In the genomic region with DNA sequence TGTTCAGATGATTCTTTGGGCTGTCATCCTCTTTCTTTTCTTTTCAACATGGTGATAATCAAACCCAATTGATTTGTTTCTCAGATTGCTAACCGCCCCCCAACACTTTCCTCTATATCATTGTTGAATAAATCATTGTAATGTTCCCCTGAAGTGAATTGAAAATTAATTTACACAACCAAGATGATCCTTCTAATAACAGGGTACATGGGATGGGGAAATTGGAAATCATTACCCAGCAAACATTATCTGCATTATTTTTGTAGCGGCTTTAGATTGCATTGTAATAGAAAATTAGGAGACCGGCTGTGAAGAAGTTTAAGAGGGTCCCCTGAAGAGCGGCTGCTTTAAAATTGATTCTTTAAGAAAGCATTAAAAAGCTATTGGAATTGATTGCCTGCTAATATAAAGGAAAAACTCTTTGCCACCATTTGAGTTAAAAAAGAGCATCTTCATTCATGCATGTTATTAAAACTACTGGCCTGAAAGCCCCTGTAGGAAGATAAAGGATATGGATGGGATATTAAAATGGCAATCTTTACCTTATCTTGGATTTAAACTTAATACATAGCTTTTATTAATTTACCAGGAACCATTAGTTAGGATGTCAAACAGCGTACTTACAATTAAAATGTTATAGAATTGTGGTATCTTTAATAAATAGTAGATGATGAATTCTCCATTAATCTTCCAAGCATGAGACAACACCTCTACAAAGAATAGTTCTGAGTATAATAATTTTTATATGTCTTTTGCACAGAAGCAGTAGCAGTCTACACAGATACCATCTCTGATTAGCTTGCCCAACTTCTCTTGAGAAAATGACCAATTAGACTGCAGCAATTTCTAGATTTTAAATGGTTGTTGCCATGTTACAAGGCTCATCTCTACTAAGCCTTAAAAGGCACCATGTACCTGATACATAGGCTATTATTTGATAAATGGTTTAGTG, we compare ENCODE assay signal across 25 mouse cellular contexts.
DNase-seq lines count a peak whose midpoint lies in the region; ATAC-seq lines count a peak whose summit lies in the region.
"Had no signal": no experiment of that assay in that cellular context is flagged by ENCODE, and none has a peak within 500 bp of the region (broad histone marks: within the 10 kb centered on the region; RNA-seq: fewer than 3 reads in every experiment).

No protein-coding gene starts in this region.

- H3K4me1 ChIP-seq in hindbrain, embryonic 11.5 days (replicated peaks; ENCODE audit: control insufficient read depth, insufficient read depth, low read length) = no peaks in the 10 kb centered on the region
- H3K4me1 ChIP-seq in hindbrain, embryonic 16.5 days (ENCODE audit: control insufficient read depth, insufficient read depth, low read depth, low read length) = no peaks in the 10 kb centered on the region
- no peaks in the 10 kb centered on the region for H3K4me1 ChIP-seq in neural tube, embryonic 11.5 days (ENCODE audit: control insufficient read depth, insufficient read depth, low read length)
- no peaks in the 10 kb centered on the region for H3K4me1 ChIP-seq in neural tube, embryonic 15.5 days
- H3K4me1 ChIP-seq: embryonic facial prominence, embryonic 12.5 days; embryonic facial prominence, embryonic 15.5 days; heart, embryonic 12.5 days; heart, embryonic 15.5 days; hindbrain, embryonic 12.5 days; intestine, embryonic 15.5 days had no signal

- DNase-seq in hindbrain, embryonic 11.5 days (ENCODE audit: low spot score) = no peak
- no peak for DNase-seq in neural tube, embryonic 11.5 days (ENCODE audit: low spot score)
- no peak for DNase-seq in neural tube, embryonic 10.5 days (ENCODE audit: extremely low spot score, low spot score)
- DNase-seq in frontal cortex, adult 2 months (ENCODE audit: extremely low spot score in 1 of 2, low spot score in 1 of 2) = no peak
- DNase-seq: adrenal gland, adult 8-10 months; adrenal gland, postnatal 25 days; cerebellum, adult 11 months; cerebellum, adult 2 months; cerebellum, adult 9-11 months; cerebellum, postnatal 25 days; forebrain, postnatal 0 days; gastrocnemius, postnatal 25 days; heart, adult 18-20 months; heart, postnatal 10 days; heart, postnatal 36 days had no signal

- no peak overlapping the region for H3K9ac ChIP-seq in hindbrain, embryonic 11.5 days (ENCODE audit: low read depth, low read length)
- H3K9ac ChIP-seq in hindbrain, embryonic 16.5 days (ENCODE audit: low read depth, low read length) = no peak overlapping the region
- no peak overlapping the region for H3K9ac ChIP-seq in neural tube, embryonic 11.5 days (ENCODE audit: low read length)
- H3K9ac ChIP-seq in neural tube, embryonic 15.5 days (replicated peaks) = no peak overlapping the region
- H3K9ac ChIP-seq: embryonic facial prominence, embryonic 12.5 days; embryonic facial prominence, embryonic 15.5 days; forebrain, postnatal 0 days; heart, embryonic 12.5 days; heart, embryonic 15.5 days; hindbrain, embryonic 12.5 days; intestine, embryonic 15.5 days had no signal

- H3K36me3 ChIP-seq in hindbrain, embryonic 11.5 days (ENCODE audit: control insufficient read depth, insufficient read depth, low read length) = no peaks in the 10 kb centered on the region
- no peaks in the 10 kb centered on the region for H3K36me3 ChIP-seq in hindbrain, embryonic 16.5 days (ENCODE audit: control insufficient read depth, insufficient read depth, low read length)
- no peaks in the 10 kb centered on the region for H3K36me3 ChIP-seq in neural tube, embryonic 11.5 days (ENCODE audit: control insufficient read depth, insufficient read depth, low read length)
- H3K36me3 ChIP-seq in neural tube, embryonic 15.5 days = no peaks in the 10 kb centered on the region
- H3K36me3 ChIP-seq: embryonic facial prominence, embryonic 12.5 days; embryonic facial prominence, embryonic 15.5 days; heart, embryonic 12.5 days; heart, embryonic 15.5 days; hindbrain, embryonic 12.5 days; intestine, embryonic 15.5 days had no signal

- ATAC-seq in hindbrain, embryonic 11.5 days (ENCODE audit: low FRiP score) = 0 out of 2 replicates have a peak, but pooled peaks have one; percentile 10
- ATAC-seq in hindbrain, embryonic 16.5 days = no peak
- 0 out of 2 replicates have a peak, but pooled peaks have one; percentile 13 for ATAC-seq in neural tube, embryonic 11.5 days (ENCODE audit: insufficient read depth, low FRiP score, low TSS enrichment)
- ATAC-seq in neural tube, embryonic 15.5 days (ENCODE audit: low FRiP score) = peak; percentile 69
- ATAC-seq: activated CD4-positive, CD25-positive, alpha-beta regulatory T cell, adult 4 months; forebrain, embryonic 14.5 days; forebrain, postnatal 0 days; intestine, embryonic 15.5 days had no signal

- 82% methylated on average over 5 of the region's 5 CpGs for WGBS in hindbrain, embryonic 11.5 days
- 75% methylated on average over 5 of the region's 5 CpGs for WGBS in hindbrain, embryonic 16.5 days
- WGBS in neural tube, embryonic 11.5 days = 86% methylated on average over 5 of the region's 5 CpGs
- 57% methylated on average over 5 of the region's 5 CpGs for WGBS in neural tube, embryonic 15.5 days

- H3K27ac ChIP-seq in hindbrain, embryonic 11.5 days (ENCODE audit: low read depth, low read length) = no peak overlapping the region
- no peak overlapping the region for H3K27ac ChIP-seq in hindbrain, embryonic 16.5 days (ENCODE audit: low read depth, low read length)
- H3K27ac ChIP-seq in neural tube, embryonic 11.5 days (ENCODE audit: low read depth, low read length) = no peak overlapping the region
- no peak overlapping the region for H3K27ac ChIP-seq in neural tube, embryonic 15.5 days (replicated peaks)
- H3K27ac ChIP-seq: embryonic facial prominence, embryonic 12.5 days; embryonic facial prominence, embryonic 15.5 days; heart, embryonic 15.5 days; hindbrain, embryonic 12.5 days; intestine, embryonic 15.5 days had no signal

- no peaks in the 10 kb centered on the region for H3K9me3 ChIP-seq in hindbrain, embryonic 11.5 days (ENCODE audit: control insufficient read depth, low read length)
- H3K9me3 ChIP-seq in hindbrain, embryonic 16.5 days (ENCODE audit: control insufficient read depth, low read length) = no peaks in the 10 kb centered on the region
- H3K9me3 ChIP-seq in neural tube, embryonic 11.5 days (ENCODE audit: control insufficient read depth, low read length) = no peaks in the 10 kb centered on the region
- H3K9me3 ChIP-seq in neural tube, embryonic 15.5 days (replicated peaks) = no peaks in the 10 kb centered on the region
- H3K9me3 ChIP-seq: embryonic facial prominence, embryonic 12.5 days; embryonic facial prominence, embryonic 15.5 days; heart, embryonic 12.5 days; heart, embryonic 15.5 days; hindbrain, embryonic 12.5 days; intestine, embryonic 15.5 days had no signal

- no peaks in the 10 kb centered on the region for H3K27me3 ChIP-seq in hindbrain, embryonic 11.5 days (ENCODE audit: control insufficient read depth, insufficient read depth, low read length)
- H3K27me3 ChIP-seq in hindbrain, embryonic 16.5 days (replicated peaks; ENCODE audit: control insufficient read depth, insufficient read depth, low read length) = no peaks in the 10 kb centered on the region
- no peaks in the 10 kb centered on the region for H3K27me3 ChIP-seq in neural tube, embryonic 11.5 days (ENCODE audit: control insufficient read depth, insufficient read depth, low read length)
- H3K27me3 ChIP-seq in neural tube, embryonic 15.5 days (replicated peaks) = no peaks in the 10 kb centered on the region
- H3K27me3 ChIP-seq: embryonic facial prominence, embryonic 12.5 days; embryonic facial prominence, embryonic 15.5 days; heart, embryonic 12.5 days; heart, embryonic 15.5 days; hindbrain, embryonic 12.5 days; intestine, embryonic 15.5 days had no signal

- H3K4me2 ChIP-seq in hindbrain, embryonic 11.5 days (replicated peaks; ENCODE audit: low read depth, low read length) = no peak overlapping the region
- no peak overlapping the region for H3K4me2 ChIP-seq in hindbrain, embryonic 16.5 days (ENCODE audit: low read length)
- no peak overlapping the region for H3K4me2 ChIP-seq in neural tube, embryonic 11.5 days (ENCODE audit: low read depth)
- no peak overlapping the region for H3K4me2 ChIP-seq in neural tube, embryonic 15.5 days
- H3K4me2 ChIP-seq: embryonic facial prominence, embryonic 12.5 days; embryonic facial prominence, embryonic 15.5 days; heart, embryonic 12.5 days; heart, embryonic 15.5 days; hindbrain, embryonic 12.5 days; intestine, embryonic 15.5 days had no signal

- no peak overlapping the region for H3K4me3 ChIP-seq in hindbrain, embryonic 11.5 days (ENCODE audit: low read depth, low read length)
- no peak overlapping the region for H3K4me3 ChIP-seq in hindbrain, embryonic 16.5 days (ENCODE audit: low read length)
- no peak overlapping the region for H3K4me3 ChIP-seq in neural tube, embryonic 11.5 days (ENCODE audit: low read depth, low read length)
- no peak overlapping the region for H3K4me3 ChIP-seq in neural tube, embryonic 15.5 days (replicated peaks)
- H3K4me3 ChIP-seq: embryonic facial prominence, embryonic 12.5 days; embryonic facial prominence, embryonic 15.5 days; heart, embryonic 12.5 days; heart, embryonic 15.5 days; hindbrain, embryonic 12.5 days; intestine, embryonic 15.5 days had no signal
